Comparison of ENCODE assay signal across 12 mouse cellular contexts in genomic region chr9:95783646-95784293, GRCm38 (mm10). TPM values are rescaled to one million over a fixed set of nuclear protein-coding genes. Genes with fewer than 3 reads are reported as not detected.
DNase-seq lines count a peak whose midpoint lies in the region; ATAC-seq and TF ChIP-seq lines count a peak whose summit lies in the region.
"Had no signal": no experiment of that assay in that cellular context is flagged by ENCODE, and none has a peak within 500 bp of the region (broad histone marks: within the 10 kb centered on the region; RNA-seq: fewer than 3 reads in every experiment).

No protein-coding gene starts in this region.

- DNase-seq in hindbrain, embryonic 10.5 days (ENCODE audit: low spot score) = no peak
- peak; percentile 28 for DNase-seq in lung, postnatal 0 days (ENCODE audit: low spot score)
- DNase-seq in lung, postnatal 10 days = no peak
- no peak for DNase-seq in stomach, postnatal 0 days (ENCODE audit: low spot score)
- DNase-seq in gastrocnemius, adult 18-20 months (ENCODE audit: low spot score) = no peak
- DNase-seq: adrenal gland, adult 2 months; kidney, adult 9 months; thymus, postnatal 25 days had no signal

- H3K27me3 ChIP-seq in hindbrain, embryonic 15.5 days = no peaks in the 10 kb centered on the region
- no peaks in the 10 kb centered on the region for H3K27me3 ChIP-seq in hindbrain, embryonic 10.5 days (ENCODE audit: insufficient read depth, poor library complexity, severe bottlenecking)
- H3K27me3 ChIP-seq in lung, postnatal 0 days (replicated peaks; ENCODE audit: insufficient read depth, low read length) = no peaks in the 10 kb centered on the region
- no peaks in the 10 kb centered on the region for H3K27me3 ChIP-seq in stomach, postnatal 0 days (ENCODE audit: control insufficient read depth, insufficient read depth, low read length)
- H3K27me3 ChIP-seq: heart, embryonic 15.5 days had no signal

- H3K27ac ChIP-seq in hindbrain, embryonic 15.5 days (replicated peaks) = no peak overlapping the region
- no peak overlapping the region for H3K27ac ChIP-seq in hindbrain, embryonic 10.5 days
- H3K27ac ChIP-seq in lung, postnatal 0 days (ENCODE audit: low read length) = no peak overlapping the region
- no peak overlapping the region for H3K27ac ChIP-seq in stomach, postnatal 0 days (replicated peaks)
- H3K27ac ChIP-seq: heart, embryonic 15.5 days had no signal

- ATAC-seq in hindbrain, embryonic 15.5 days (ENCODE audit: low FRiP score, low read depth) = peak; percentile 42; the same call in 1 of the 2 replicates
- peak; percentile 32 for ATAC-seq in lung, postnatal 0 days
- ATAC-seq in common myeloid progenitor, adult 5-6 weeks (replicated peaks; ENCODE audit: low read depth, poor library complexity, severe bottlenecking) = 0 out of 2 replicates have a peak, but pooled peaks have one; percentile 50
- no peak; the same call in 1 of the 2 replicates for ATAC-seq in stomach, postnatal 0 days (ENCODE audit: low FRiP score, low TSS enrichment)

- no peak overlapping the region for H3K4me3 ChIP-seq in hindbrain, embryonic 15.5 days
- no peak overlapping the region for H3K4me3 ChIP-seq in hindbrain, embryonic 10.5 days
- no peak overlapping the region for H3K4me3 ChIP-seq in lung, postnatal 0 days (ENCODE audit: low read depth, low read length)
- H3K4me3 ChIP-seq in stomach, postnatal 0 days (ENCODE audit: low read depth, low read length) = no peak overlapping the region
- H3K4me3 ChIP-seq: heart, embryonic 15.5 days had no signal

- no peak overlapping the region for H3K9ac ChIP-seq in hindbrain, embryonic 15.5 days
- H3K9ac ChIP-seq in lung, postnatal 0 days (replicated peaks; ENCODE audit: low read depth) = no peak overlapping the region
- H3K9ac ChIP-seq in stomach, postnatal 0 days (ENCODE audit: low read length) = no peak overlapping the region
- H3K9ac ChIP-seq: heart, embryonic 15.5 days had no signal

- 65% methylated on average over 17 of the region's 17 CpGs for WGBS in hindbrain, embryonic 15.5 days
- WGBS in hindbrain, embryonic 10.5 days = 77% methylated on average over 17 of the region's 17 CpGs
- WGBS in lung, postnatal 0 days = 71% methylated on average over 17 of the region's 17 CpGs
- 58% methylated on average over 17 of the region's 17 CpGs for WGBS in stomach, postnatal 0 days

- TF ChIP-seq EP300 in lung, postnatal 0 days (IDR thresholded peaks at IDR 0.05) = no peak
- TF ChIP-seq EP300 in stomach, postnatal 0 days (optimal IDR thresholded peaks at IDR 0.05) = no peak

- H3K4me2 ChIP-seq in hindbrain, embryonic 15.5 days = peak overlapping the region; percentile 30
- H3K4me2 ChIP-seq in lung, postnatal 0 days (replicated peaks; ENCODE audit: low read depth, low read length) = no peak overlapping the region
- peak overlapping the region; percentile 14 for H3K4me2 ChIP-seq in stomach, postnatal 0 days (replicated peaks; ENCODE audit: low read depth)
- H3K4me2 ChIP-seq: heart, embryonic 15.5 days; liver, embryonic 11.5 days had no signal

- H3K4me1 ChIP-seq in hindbrain, embryonic 15.5 days (replicated peaks) = no peaks in the 10 kb centered on the region
- no peaks in the 10 kb centered on the region for H3K4me1 ChIP-seq in hindbrain, embryonic 10.5 days (replicated peaks)
- H3K4me1 ChIP-seq in lung, postnatal 0 days (ENCODE audit: insufficient read depth, low read depth, low read length) = no peaks in the 10 kb centered on the region
- H3K4me1 ChIP-seq in stomach, postnatal 0 days (replicated peaks; ENCODE audit: control insufficient read depth, insufficient read depth) = no peaks in the 10 kb centered on the region
- H3K4me1 ChIP-seq: heart, embryonic 15.5 days had no signal

- H3K36me3 ChIP-seq in hindbrain, embryonic 15.5 days = no peaks in the 10 kb centered on the region
- H3K36me3 ChIP-seq in hindbrain, embryonic 10.5 days = no peaks in the 10 kb centered on the region
- H3K36me3 ChIP-seq in lung, postnatal 0 days (ENCODE audit: insufficient read depth, low read length) = no peaks in the 10 kb centered on the region
- no peaks in the 10 kb centered on the region for H3K36me3 ChIP-seq in stomach, postnatal 0 days (ENCODE audit: control insufficient read depth, insufficient read depth, low read length)
- H3K36me3 ChIP-seq: heart, embryonic 15.5 days had no signal

- no peak for TF ChIP-seq CTCF in lung, postnatal 0 days (IDR thresholded peaks at IDR 0.05)
- TF ChIP-seq CTCF in stomach, postnatal 0 days (IDR thresholded peaks at IDR 0.05; ENCODE audit: low read depth) = no peak

- no peaks in the 10 kb centered on the region for H3K9me3 ChIP-seq in hindbrain, embryonic 15.5 days
- H3K9me3 ChIP-seq in hindbrain, embryonic 10.5 days = no peaks in the 10 kb centered on the region
- H3K9me3 ChIP-seq in lung, postnatal 0 days (ENCODE audit: low read length) = no peaks in the 10 kb centered on the region
- H3K9me3 ChIP-seq in stomach, postnatal 0 days (ENCODE audit: control insufficient read depth, low read length) = no peaks in the 10 kb centered on the region
- H3K9me3 ChIP-seq: heart, embryonic 15.5 days had no signal

RNA-seq across cellular contexts. Expression of gene Trpc1, which starts 33.6 kb away (rescaled TPM):
- polyA plus RNA-seq in hindbrain, embryonic 15.5 days (2015; fragmentation: Nextera tagmentation; extraction: Ambion mirVana) = 7.3 and 9.3 TPM in 2 replicates
- polyA plus RNA-seq in hindbrain, embryonic 10.5 days (2016; fragmentation: Nextera tagmentation; extraction: Ambion mirVana) = 3.0 TPM in 2 replicates
- 4.7 and 4.9 TPM in 2 replicates for polyA plus RNA-seq in lung, postnatal 0 days (2015; fragmentation: Nextera tagmentation; extraction: Ambion mirVana)
- not detected in 2 replicates for total RNA-seq in common myeloid progenitor, adult 5-6 weeks (2017)
- polyA plus RNA-seq in stomach, postnatal 0 days (2015; fragmentation: Nextera tagmentation; extraction: Ambion mirVana) = 1.2 and 1.3 TPM in 2 replicates
- total RNA-seq in gastrocnemius, adult 18-20 months (2021) = 1 to 10 TPM in 1 of 2 experiments, under 1 TPM in 1; 0.84 to 1.8 TPM
